Mouse (Mus musculus) layer of hippocampus, adult 9-10 months (tissue): ENCODE results near the gene Lclat1.

Experiments
- DNase-seq: peaks from one replicate; pipeline ENCODE4 v3.0.0; 2022; ENCODE audit warnings: low spot score

The Lclat1 gene

GRCm38 (mm10) chr17:73107158-73108157, at the start of gene Lclat1:
TSS of gene Lclat1 (plus strand) at chr17:73107985.
- peak; percentile 84 for DNase-seq

- no peak for DNase-seq
Measured at GRCm38 (mm10) chr17:73058319-73058718, 49.5 kb upstream of the Lclat1 start.

GRCm38 (mm10) chr17:73060224-73060896, 47.4 kb upstream of the Lclat1 start:
- no peak for DNase-seq

GRCm38 (mm10) chr17:73060897-73061252, 46.9 kb upstream of the Lclat1 start:
- DNase-seq, result no peak

GRCm38 (mm10) chr17:73062701-73063100, 45.1 kb upstream of the Lclat1 start:
- no peak for DNase-seq

DNA sequence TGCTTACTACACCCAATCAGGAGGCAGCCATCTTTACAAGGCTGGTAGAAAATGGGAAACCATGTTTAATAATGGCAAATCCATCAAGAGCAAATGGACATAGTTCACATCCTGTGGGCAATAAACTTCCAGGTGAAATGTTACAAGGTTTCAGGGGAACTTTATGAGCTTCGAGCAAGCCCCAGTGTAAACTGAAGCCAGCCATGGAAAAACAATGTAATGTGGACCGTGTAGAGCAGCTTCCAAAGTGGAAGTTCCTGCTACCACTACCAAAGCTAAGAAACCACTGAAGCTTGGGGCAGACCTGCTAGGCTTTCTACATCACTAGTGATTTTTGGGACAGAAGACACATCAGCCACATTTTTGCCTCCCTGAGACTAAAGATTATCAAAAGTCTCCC, 44.5 kb upstream of the Lclat1 start:
- DNase-seq, result no peak

DNA sequence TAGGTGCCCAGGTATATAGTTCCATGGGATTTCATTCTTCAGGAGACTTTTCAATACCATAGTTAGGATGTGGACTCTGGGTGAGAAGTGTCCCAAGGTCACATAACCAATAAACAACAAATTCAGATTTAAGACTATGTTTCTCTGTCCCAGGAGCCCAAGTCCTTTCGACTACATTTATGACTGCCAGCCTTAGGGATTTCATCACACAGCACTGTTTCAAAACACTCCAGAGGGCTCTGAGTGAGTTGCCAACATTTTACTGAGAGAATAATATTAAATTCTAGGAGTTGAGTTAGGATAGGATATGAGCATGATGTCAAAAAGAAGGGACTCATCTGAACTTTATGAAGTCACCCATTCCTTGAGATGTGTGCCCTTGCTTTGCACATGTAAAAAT, 44.0 kb upstream of the Lclat1 start:
- no peak for DNase-seq

DNA sequence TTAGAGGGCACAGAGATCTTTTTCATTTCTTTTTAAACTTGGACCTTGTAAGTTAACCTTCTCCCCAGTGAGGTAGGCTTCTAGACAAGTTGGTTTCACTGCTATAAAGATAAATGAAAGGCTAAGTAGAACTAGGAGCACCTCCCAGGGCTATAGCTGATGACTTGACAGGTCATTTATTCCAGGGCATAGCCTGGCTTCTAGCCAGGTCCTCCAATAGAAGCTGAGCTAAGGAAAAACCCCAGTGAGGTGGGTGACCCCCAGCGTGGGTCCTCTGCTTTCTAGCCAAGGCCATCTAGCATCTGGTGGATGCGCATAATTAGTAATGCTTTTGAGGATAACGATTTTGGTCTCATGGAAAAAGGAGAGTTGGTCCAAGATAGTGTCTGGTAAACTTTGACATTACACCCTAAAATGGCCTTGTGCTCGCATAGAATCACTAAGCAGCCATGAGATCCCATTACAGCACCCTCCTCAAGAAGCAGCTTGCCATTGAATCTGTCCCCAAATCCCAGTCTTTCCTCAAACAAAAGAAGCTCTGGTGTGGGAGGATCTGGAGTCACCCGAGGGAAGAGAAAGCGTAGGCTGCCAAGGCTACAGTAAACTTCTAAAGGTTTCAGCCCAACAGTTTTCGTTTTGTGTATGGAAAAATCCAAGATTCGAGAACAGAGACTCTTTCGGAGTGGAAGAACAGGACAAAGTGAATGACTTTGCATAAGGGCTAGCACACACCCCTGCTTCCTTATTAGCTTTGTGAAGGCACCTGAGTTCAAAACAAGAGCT, 41.2 kb upstream of the Lclat1 start:
- no peak for DNase-seq

GRCm38 (mm10) chr17:73067423-73067822, 40.4 kb upstream of the Lclat1 start:
- no peak for DNase-seq

DNA sequence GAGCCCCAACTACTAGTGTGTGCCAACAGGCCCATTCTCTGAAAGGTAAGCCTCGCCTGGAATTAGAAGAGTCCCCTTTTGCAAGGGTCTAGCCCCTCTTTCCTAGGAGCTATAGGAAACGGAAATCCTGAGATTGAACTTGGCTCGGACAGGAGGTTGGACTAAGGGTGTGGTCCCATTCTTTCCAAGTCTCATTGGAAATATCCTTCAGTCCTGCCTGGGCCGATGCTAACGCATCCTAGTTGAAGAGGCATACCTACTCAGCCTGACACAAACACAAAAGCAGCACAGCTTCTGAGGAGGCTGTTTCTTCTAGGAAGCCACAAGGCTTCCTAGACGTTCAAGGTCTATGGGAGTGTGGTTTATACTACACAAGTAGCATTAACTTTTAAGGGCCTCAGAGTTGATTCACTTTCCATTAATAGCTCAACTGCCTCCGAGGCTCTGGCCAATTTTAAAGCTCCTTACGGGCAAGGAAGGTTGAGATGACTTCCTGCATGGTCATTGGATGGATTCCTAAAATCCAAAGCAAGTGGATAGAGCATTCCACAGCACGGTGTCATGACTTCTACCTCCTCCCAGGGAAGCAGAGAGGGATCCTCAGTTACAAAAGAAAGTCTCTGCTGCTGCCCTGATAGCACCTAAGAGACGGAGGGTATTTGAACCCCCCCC, 39.3 kb upstream of the Lclat1 start:
- DNase-seq, result no peak

- no peak for DNase-seq
Measured at GRCm38 (mm10) chr17:73070466-73070865, 37.3 kb upstream of the Lclat1 start.

- no peak for DNase-seq
Measured at GRCm38 (mm10) chr17:73071725-73072263, 36.0 kb upstream of the Lclat1 start.

GRCm38 (mm10) chr17:73072286-73072685, 35.5 kb upstream of the Lclat1 start:
- no peak for DNase-seq

GRCm38 (mm10) chr17:73074631-73075030, 33.2 kb upstream of the Lclat1 start:
- DNase-seq, result no peak

DNA sequence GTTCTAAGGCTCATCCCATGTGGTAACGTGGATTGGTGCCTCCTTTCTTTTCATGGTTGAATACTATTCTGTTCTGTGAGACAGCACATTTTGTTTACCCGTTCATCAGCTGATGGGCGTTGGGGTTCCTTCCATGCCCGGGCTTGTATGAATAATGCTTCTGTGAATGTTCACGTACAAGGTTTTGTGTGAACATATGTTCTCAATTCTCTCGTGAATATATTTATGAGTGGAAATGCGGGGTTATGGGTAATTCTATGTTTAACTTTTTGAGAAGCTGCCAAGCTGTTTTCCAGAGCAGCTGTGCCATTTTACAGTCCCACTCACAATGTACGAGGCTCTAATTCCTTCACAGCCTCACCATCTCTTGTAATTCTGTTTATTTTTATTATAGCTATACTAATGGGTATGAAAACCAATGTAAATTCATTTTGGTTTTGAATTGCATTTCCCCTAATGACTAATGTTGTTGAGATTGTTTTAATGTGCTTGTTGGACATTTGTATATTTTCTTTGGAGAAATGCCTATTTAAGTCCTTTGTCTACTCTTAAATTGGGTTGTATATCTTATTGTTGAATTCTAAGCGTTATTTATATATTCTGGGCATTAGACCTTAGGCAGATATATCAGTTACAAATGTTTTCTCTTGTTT, 32.4 kb upstream of the Lclat1 start:
- DNase-seq, result peak; percentile 68

DNA sequence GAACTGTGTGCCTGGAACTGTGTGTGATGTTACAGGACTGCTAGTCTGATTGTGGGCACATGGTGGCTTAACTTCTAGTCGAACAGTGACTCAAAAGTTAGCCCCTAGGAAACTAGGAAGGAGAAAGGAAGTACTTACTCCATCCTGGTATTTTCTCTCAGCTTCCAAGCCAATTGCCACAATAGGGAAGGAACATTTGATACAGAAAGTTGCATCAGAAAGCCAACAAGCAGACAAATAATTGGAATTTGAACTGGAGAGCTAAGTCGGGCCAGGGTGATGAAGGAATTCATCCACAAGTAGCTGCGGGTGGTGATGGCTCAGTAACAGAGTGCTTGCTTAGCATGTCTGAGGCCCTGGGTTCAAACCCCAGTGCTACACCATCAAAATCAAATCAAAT, 30.1 kb upstream of the Lclat1 start:
- no peak for DNase-seq

DNA sequence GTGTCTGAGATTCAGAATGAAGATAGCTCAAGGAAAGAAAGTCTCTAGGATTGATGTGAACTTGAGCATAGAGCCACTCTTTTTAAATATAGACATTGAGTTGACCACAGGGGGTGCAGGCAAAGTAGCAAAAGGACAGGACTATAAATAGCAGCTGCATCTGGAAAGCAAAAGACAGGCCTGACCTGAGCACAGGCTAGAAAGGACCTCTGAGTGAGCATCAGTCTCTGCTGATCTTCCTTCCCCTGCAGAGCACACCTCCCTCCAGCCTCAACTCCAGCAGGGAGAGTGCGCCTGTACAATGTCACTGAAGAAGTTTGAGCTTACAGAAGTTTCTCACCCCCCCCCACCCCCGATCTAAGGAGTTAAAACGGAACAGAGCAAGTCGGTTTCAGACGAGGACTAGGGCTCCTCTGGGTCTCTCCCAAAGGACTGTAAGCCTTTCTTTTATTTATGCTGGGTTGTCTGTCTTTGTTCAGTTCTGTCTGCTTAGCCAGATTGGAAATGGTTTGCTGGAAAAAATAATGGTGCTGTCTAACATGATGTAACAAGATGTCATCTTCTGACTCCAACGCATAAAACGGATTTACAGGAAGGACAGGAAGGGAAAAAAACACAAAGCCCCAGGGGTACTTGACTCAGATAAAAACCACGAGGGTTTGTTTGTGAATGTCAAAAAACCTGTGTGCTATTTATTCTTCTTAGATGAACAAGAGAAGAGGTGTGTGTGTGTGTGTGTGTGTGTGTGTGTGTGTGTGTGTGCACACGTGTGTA, 26.2 kb upstream of the Lclat1 start:
- DNase-seq, result no peak

DNA sequence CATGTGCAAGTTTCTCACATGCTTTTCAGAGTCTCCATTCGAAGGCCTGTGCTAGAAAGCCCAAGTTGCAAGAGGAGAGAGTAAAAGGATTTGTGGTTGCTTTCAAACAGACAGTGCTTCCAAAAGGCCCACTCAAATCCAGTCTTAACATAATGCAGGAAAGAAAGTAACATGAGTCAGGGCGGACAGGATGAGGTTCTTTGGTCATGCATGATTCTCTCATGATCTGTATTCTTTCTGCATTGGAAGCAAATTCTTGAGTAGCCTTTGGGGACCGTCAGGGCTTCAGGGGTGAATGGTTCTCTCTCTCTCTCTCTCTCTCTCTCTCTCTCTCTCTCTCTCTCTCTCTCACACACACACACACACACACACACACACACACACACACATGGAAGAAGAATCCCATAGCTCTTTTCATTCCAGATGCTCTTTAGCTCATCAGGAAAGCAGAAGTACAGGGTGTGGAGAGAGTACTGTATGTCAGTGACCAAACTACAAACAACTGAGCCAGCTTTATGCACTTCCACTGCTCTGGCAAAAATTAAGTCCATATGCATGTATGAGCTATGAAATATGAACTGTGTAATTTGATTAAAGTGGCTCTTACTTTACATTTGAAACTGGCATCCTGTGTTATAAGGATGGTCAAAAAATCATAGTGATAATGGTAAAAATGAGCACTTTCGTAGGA, 25.1 kb upstream of the Lclat1 start:
- DNase-seq, result no peak

DNA sequence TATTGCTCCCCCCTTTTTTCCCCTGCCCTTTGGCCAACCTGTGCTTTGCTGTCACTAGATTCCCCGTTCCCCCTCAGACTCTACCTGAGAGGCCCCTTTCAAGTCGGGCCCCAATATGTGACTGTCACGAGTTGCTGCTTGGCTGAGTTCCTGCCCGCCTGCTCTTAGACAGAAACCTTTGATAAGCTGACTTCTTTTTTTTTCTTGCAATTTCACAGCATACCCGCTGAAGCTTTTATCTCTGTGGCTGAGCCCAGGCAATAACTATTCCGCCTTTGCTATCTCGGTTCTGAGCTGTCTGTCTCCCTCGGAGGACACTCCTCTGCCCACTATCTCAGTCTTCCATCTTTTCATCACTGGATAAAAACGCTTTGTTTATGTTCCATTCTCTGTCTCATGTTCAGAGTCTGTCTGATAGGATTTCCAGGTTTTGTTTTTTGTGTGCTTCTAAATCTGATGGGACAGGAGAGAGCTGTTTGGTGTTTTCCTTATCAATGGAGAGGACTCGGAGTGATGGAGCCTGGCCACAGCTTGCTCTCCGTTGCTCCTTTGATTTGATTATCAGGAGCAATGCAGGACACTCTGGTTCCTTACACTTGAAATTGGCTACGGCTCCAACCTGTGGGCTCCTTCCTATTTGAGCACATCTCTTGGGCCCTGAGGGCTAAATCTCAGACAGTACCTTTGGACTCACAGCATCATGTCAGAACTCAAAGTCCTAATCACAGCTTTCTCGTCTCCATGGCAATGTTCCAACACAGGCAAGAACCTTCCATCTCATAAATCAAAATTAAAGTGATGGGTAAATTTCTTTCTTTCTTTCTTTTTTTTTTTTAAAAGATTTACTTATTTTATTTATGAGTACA, 20.5 kb upstream of the Lclat1 start:
- no peak for DNase-seq
